Mouse (Mus musculus) adrenal gland, postnatal 10 days (tissue): ENCODE data around the gene 2900092C05Rik. TPM values are rescaled to one million over a fixed set of nuclear protein-coding genes. Genes with fewer than 3 reads are reported as not detected.

Experiments
- DNase-seq: peaks from one replicate; pipeline ENCODE4 v3.0.0; 2021; ENCODE audit warnings: mixed read lengths
- long read RNA-seq, 2 experiments: library from polyadenylated mRNA; stranded (forward); transcript quantifications; one replicate each; pipeline ENCODE4 v2.0.0; 2021
- total RNA-seq, 2 experiments: library from RNA; stranded (reverse); gene quantifications; 2 replicates each; pipeline ENCODE4 v1.2.3; 2021

Gene 2900092C05Rik
- total RNA-seq: not detected
- long read RNA-seq, experiment 1: 0 reads
- long read RNA-seq, experiment 2: 0 reads

DNA sequence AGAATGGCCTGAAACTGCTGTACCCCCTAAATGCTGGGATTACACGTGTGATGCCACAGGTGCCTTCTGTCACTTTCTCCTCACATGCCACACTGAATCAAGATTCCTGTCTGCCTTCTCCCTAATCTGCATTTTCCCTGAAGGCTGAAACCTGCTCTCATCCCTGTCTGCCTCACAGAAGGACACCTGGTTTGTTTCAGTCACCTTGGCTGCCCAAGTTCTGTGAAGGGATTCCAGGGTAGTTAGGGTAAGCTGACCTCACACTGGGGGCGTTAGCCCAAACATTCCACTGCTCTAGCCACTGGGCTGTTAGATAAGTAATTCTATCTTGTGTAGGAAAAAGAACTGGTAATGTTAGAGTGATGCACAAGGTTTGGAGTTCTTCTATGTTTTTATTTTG lies at the start of gene 2900092C05Rik:
TSS of gene 2900092C05Rik (plus strand) at position 301 of the 400 bp plus-strand sequence.
- no peak for DNase-seq

DNA sequence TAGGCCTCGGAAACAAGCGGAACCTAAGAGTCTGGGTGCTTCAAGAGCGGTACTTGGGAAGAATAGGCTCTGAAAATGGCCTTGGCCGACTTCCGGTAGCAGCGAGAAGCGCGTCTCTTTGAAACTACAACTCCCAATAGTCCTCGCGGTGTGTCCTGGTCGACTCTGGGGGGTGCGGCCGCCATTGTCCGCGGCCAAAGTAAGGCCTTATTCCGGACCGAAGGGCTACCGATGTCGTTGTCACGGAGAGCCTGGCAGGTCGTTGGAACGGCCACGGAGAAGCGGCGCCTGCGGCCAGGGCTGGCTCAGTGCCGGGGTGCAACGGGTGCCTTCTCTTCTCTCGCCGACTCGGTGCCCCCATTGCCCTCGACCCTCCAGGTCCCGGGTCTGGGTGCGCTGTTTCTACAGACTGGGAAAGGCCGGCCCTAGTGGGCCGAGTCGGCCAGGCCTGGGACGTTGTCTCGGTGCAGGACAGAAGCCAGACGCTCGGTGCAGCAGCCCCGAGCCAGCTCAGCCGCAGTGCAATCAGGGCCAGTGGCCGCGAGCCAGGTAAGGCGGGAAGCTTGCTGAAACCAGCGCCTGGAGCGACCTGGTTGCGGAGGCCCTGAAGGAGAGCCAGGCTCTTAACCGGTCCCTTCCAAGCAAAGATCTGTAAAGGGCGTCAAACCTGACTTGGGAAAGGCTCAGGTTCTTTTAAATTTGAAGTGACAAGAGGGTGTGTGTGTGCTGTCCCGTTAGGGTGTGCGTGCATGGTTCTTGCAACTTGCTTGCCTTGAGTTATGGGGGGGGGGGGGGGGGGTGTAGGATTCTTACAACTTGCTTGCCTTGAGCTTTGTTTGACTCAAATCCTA lies 33.9 kb upstream of the 2900092C05Rik start, which contains the start of gene Zfp606:
TSS of gene Zfp606 (plus strand) at position 136 of the 851 bp plus-strand sequence.
- peak; percentile 89 for DNase-seq

DNA sequence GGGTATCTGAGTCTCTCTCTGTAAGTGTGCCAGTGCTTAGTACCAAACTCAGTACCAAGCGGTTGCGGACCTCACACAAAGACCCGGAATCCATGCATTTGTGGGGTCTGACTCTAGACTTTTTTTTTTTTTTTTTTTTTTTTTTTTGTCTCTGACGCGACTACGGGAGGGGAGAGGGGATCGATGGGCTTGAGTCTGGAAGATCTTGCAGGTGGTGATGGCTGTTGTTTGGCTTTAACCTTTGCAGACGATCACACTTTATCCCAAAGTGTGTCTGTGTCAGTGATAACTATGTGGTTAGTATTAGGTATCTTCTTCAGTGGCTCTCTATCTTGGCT lies 33.3 kb upstream of the 2900092C05Rik start:
- no peak for DNase-seq

DNA sequence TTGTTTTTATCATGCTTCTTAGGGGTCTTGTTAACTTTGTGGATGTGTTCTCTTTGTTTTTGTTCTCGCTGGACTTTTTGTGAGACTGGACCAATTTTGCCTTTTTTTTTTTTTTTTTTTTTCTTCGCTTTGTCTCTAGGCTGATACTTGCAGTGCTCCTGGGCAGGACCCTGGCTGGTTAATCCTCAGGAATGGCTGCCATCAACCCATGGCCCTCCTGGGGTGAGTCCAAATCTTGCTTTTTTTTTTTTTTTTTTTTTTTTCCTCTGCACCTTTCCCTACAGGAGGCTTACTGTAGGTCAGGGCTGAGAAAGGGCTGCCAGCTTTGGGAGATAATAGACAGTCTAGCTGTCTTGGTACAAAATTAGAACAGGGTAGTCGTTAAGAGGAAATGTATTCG lies 32.8 kb upstream of the 2900092C05Rik start:
- DNase-seq: no peak

DNA sequence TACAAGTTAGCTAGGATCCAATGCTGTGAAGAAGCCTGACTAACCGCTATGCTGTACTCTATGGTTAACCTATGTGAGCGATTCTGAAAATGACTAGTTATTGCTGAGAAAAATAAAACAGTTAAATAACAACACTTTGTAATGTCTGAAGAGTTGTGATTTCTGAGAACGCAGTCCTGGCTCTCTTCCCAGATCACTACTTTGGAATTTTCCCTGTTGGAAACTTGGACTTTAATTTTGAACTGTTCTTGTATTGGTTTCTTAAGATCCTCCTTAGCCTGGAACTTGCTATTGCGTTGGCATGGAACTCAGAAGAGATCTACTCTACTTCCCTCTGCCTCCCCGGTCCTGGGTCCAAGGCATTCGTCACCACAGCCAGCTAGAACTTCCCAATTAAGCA lies 28.5 kb upstream of the 2900092C05Rik start:
- DNase-seq: no peak

DNA sequence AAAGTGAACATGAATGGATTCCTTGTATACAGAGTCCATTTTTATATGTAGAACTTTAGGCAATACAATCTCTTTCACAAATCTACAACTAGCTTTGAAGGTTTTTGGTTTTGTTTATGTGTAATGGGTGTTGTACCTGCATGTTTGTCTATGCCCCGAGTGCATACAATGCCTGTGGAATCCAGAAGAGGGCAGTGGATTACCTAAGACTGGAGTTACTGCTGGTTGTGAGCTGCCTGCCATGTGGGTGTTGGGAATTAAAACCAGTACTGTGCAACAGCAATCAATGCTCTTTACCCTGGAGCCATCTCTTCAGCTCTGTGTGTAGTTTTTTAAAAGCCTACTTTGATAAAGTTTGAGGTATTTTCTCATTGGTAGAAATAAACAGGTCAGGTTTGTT lies 26.4 kb upstream of the 2900092C05Rik start:
- DNase-seq: no peak

DNA sequence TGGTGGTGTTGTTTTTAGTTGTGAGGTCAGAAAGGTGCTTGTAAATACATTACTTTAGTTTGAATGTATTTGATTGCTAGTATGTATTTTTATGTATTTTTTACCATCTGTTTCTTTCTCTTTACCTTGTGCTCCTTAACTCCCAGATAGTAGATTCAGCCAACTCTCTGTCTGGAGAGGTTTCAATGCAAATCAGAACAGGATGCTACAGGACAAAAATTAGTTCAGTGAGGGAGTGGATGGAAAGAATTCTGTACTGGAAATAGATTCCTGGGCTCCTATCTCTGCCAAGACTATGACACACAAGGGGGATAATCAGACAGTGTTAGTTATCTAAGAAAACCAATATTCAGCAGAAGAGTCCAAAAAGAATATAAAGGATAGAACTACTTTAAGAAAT lies 25.6 kb upstream of the 2900092C05Rik start:
- DNase-seq: no peak

DNA sequence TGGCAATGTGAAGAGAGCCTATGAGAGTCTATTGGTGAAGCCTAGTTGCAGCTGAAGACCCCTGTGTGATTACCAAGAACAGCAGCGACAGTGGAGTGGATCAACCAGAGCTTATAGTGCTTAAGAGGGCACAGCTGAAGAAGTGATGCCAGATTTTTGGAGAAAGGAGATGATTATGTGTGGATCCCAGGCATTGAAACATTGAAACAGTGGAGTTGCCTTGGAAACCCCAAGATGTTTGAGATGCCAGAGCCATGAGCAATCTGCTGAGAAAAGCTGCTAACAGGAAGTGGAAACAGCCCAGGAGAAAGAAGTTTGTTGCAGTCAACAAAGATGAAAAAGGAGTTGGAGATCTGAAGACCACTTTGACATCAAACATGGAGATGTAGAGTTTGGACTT lies 1.4 kb upstream of the 2900092C05Rik start:
- no peak for DNase-seq

Other genes with a start within 250 kb of the 2900092C05Rik start
- not detected for gene Vmn1r81, start 244.2 kb upstream of the 2900092C05Rik start, total RNA-seq
- gene Vmn1r82, start 212.1 kb upstream of the 2900092C05Rik start, total RNA-seq: not detected
- not detected for gene Vmn1r83, start 183.0 kb upstream of the 2900092C05Rik start, total RNA-seq
- gene Vmn1r84, start 143.2 kb upstream of the 2900092C05Rik start, total RNA-seq: not detected
- gene Zfp551, start 89.8 kb upstream of the 2900092C05Rik start, total RNA-seq: 1 to 10 TPM; 3.0 to 4.8 TPM
- gene Zfp606, start 34.2 kb upstream of the 2900092C05Rik start, total RNA-seq: 10 to 100 TPM in 1 of 2 experiments, 1 to 10 TPM in 1; 8.8 to 16.4 TPM
- gene Vmn2r53, start 96.3 kb downstream of the 2900092C05Rik start, total RNA-seq: under 1 TPM; under 0.01 to 0.06 TPM
- not detected for gene Vmn2r54, start 127.8 kb downstream of the 2900092C05Rik start, total RNA-seq
- under 1 TPM in 1 of 2 experiments, not detected in 1; 0.15 TPM for gene Vmn2r55, start 172.5 kb downstream of the 2900092C05Rik start, total RNA-seq
- not detected for gene Vmn2r56, start 222.5 kb downstream of the 2900092C05Rik start, total RNA-seq